Mouse (Mus musculus) megakaryocyte, embryonic 14.5 days (primary cell): ENCODE results near the gene Tmem240. TPM values are rescaled to one million over a fixed set of nuclear protein-coding genes. Genes with fewer than 3 reads are reported as not detected.
"Not testable (repeated sequence)": the region's sequence is repeated elsewhere in the genome, so short reads cannot be mapped to it uniquely, and the experiment has no call there.

Experiments used
- H3K27me3 ChIP-seq: replicated peaks from 2 replicates; pipeline ENCODE3; 2012; ENCODE audit warnings: inconsistent platforms
- H3K36me3 ChIP-seq: replicated peaks from 2 replicates; pipeline ENCODE3; 2012; ENCODE audit warnings: low read length, inconsistent platforms, mixed read lengths
- H3K4me1 ChIP-seq: 2 replicates; pipeline ENCODE4 v1.6.1; 2012; ENCODE audit warnings: inconsistent platforms
- H3K4me3 ChIP-seq: replicated peaks from 2 replicates; pipeline ENCODE3; 2012; ENCODE audit warnings: moderate library complexity, mild to moderate bottlenecking, inconsistent platforms
- H3K9me3 ChIP-seq: 2 replicates; pipeline ENCODE4 v1.6.1; 2012; ENCODE audit warnings: inconsistent platforms
- FLI1 ChIP-seq: IDR thresholded peaks from 2 replicates; pipeline ENCODE4 v1.6.1; 2012; ENCODE audit warnings: low read length, inconsistent platforms, mixed read lengths
- GATA1 ChIP-seq: IDR thresholded peaks from 3 replicates; pipeline ENCODE4 v1.6.1; 2012; ENCODE audit warnings: mixed read lengths, low read length, inconsistent platforms, borderline replicate concordance
- polyA plus RNA-seq: library from polyadenylated mRNA; stranded (reverse); fragments of >175 nt; gene quantifications from 2 replicates; pipeline ENCODE4 v1.2.3, GENCODE M21; 2012; ENCODE audit warnings: low replicate concordance; ENCODE audit not compliant: insufficient read depth

The Tmem240 gene
- polyA plus RNA-seq, 1 experiment: 1.2 TPM

- Histone ChIP-seq H3K9me3 (no peaks in the 10 kb centered on the region), H3K4me3 (peak overlapping the region; percentile 38), H3K4me1 (peaks cover 63% of the 10 kb centered on the region), H3K36me3 (peaks cover 84% of the 10 kb centered on the region), H3K27me3 (no peaks in the 10 kb centered on the region)
- no peak for TF ChIP-seq FLI1
- no peak for TF ChIP-seq GATA1
These were observed 1.3 kb upstream of the Tmem240 start for GRCm38 (mm10) chr4:155733267-155733666.

GRCm38 (mm10) chr4:155734951-155735702 lies 527 bp downstream of the Tmem240 start:
- H3K4me3 ChIP-seq: peak overlapping the region; percentile 97
- TF ChIP-seq GATA1 (no peak), FLI1 (no peak)

GRCm38 (mm10) chr4:155735788-155736187 lies 1.2 kb downstream of the Tmem240 start:
- Histone ChIP-seq H3K4me1 (peaks cover 64% of the 10 kb centered on the region), H3K4me3 (peak overlapping the region; percentile 97), H3K27me3 (no peaks in the 10 kb centered on the region), H3K9me3 (no peaks in the 10 kb centered on the region), H3K36me3 (peaks cover 83% of the 10 kb centered on the region)
- TF ChIP-seq GATA1 (no peak), FLI1 (no peak)

More at GRCm38 (mm10) chr4:155734951-155735702, 527 bp downstream of the Tmem240 start:
- H3K27me3 ChIP-seq: no peaks in the 10 kb centered on the region
- peaks cover 66% of the 10 kb centered on the region for H3K4me1 ChIP-seq
- no peaks in the 10 kb centered on the region for H3K9me3 ChIP-seq
- H3K36me3 ChIP-seq: peaks cover 83% of the 10 kb centered on the region

- H3K4me1 ChIP-seq: peaks cover 58% of the 10 kb centered on the region
- peak overlapping the region; percentile 11 for H3K4me3 ChIP-seq
- peaks cover 83% of the 10 kb centered on the region for H3K36me3 ChIP-seq
- no peaks in the 10 kb centered on the region for H3K27me3 ChIP-seq
- H3K9me3 ChIP-seq: no peaks in the 10 kb centered on the region
- TF ChIP-seq GATA1: no peak
- TF ChIP-seq FLI1: no peak
These were observed 1.8 kb downstream of the Tmem240 start for GRCm38 (mm10) chr4:155736421-155736820.

GRCm38 (mm10) chr4:155738262-155738661 lies 3.7 kb downstream of the Tmem240 start:
- H3K36me3 ChIP-seq: peaks cover 83% of the 10 kb centered on the region
- H3K9me3 ChIP-seq: no peaks in the 10 kb centered on the region
- TF ChIP-seq GATA1: no peak
- TF ChIP-seq FLI1: no peak
- H3K4me1 ChIP-seq: peaks cover 41% of the 10 kb centered on the region
- no peaks in the 10 kb centered on the region for H3K27me3 ChIP-seq
- H3K4me3 ChIP-seq: no peak overlapping the region

- TF ChIP-seq GATA1 (no peak), FLI1 (no peak)
- no peaks in the 10 kb centered on the region for H3K9me3 ChIP-seq
- no peaks in the 10 kb centered on the region for H3K27me3 ChIP-seq
- peaks cover 85% of the 10 kb centered on the region for H3K36me3 ChIP-seq
- peaks cover 32% of the 10 kb centered on the region for H3K4me1 ChIP-seq
- no peak overlapping the region for H3K4me3 ChIP-seq
These were observed 4.6 kb downstream of the Tmem240 start for GRCm38 (mm10) chr4:155739152-155739551.

- no peak overlapping the region for H3K4me3 ChIP-seq
- H3K36me3 ChIP-seq: peaks cover 93% of the 10 kb centered on the region
- H3K27me3 ChIP-seq: no peaks in the 10 kb centered on the region
- TF ChIP-seq FLI1: no peak
- TF ChIP-seq GATA1: no peak
- H3K4me1 ChIP-seq: peaks cover 28% of the 10 kb centered on the region
- no peaks in the 10 kb centered on the region for H3K9me3 ChIP-seq
These were observed 5.4 kb downstream of the Tmem240 start for GRCm38 (mm10) chr4:155739741-155740636.

- H3K27me3 ChIP-seq, H3K4me3 ChIP-seq, H3K9me3 ChIP-seq: not testable (repeated sequence)
- Histone ChIP-seq H3K4me1 (peaks cover 23% of the 10 kb centered on the region), H3K36me3 (peaks cover 99% of the 10 kb centered on the region)
These were observed 6.1 kb downstream of the Tmem240 start for GRCm38 (mm10) chr4:155740681-155741080.

GRCm38 (mm10) chr4:155742684-155743083 lies 8.1 kb downstream of the Tmem240 start:
- H3K36me3 ChIP-seq: peaks cover 97% of the 10 kb centered on the region
- H3K9me3 ChIP-seq: no peaks in the 10 kb centered on the region

GRCm38 (mm10) chr4:155744474-155744873 lies 9.9 kb downstream of the Tmem240 start:
- Histone ChIP-seq H3K9me3 (no peaks in the 10 kb centered on the region), H3K4me1 (peaks cover 5% of the 10 kb centered on the region; the same call in 1 of the 2 replicates), H3K4me3 (no peak overlapping the region), H3K27me3 (no peaks in the 10 kb centered on the region), H3K36me3 (peaks cover 98% of the 10 kb centered on the region)
- TF ChIP-seq FLI1: no peak
- TF ChIP-seq GATA1: no peak

More at GRCm38 (mm10) chr4:155742684-155743083, 8.1 kb downstream of the Tmem240 start:
- Histone ChIP-seq H3K4me1 (peaks cover 13% of the 10 kb centered on the region; the same call in 1 of the 2 replicates), H3K27me3 (no peaks in the 10 kb centered on the region), H3K4me3 (no peak overlapping the region)
- TF ChIP-seq GATA1 (no peak), FLI1 (no peak)
